Mouse (Mus musculus) stomach, postnatal 0 days (tissue): ENCODE measurements around the gene Dmrt2. TPM values are rescaled to one million over a fixed set of nuclear protein-coding genes. Genes with fewer than 3 reads are reported as not detected.

ENCODE experiments used
- ATAC-seq: fragments of 200-750 bp; cut with Nextera tagmentation; 2 replicates; pipeline ENCODE4 v1.8.0; 2017; ENCODE audit not compliant: low FRiP score, low TSS enrichment
- DNase-seq: peaks from one replicate; pipeline ENCODE4 v3.0.0-alpha.2; 2016; ENCODE audit warnings: low spot score
- H3K27ac ChIP-seq: fragments of 300-500 bp; sonication (generic); replicated peaks from 2 replicates; pipeline ENCODE4 v1.5.1; 2014; ENCODE audit warnings: mild to moderate bottlenecking, control low read depth
- H3K27me3 ChIP-seq: fragments of 300-500 bp; sonication (generic); 2 replicates; pipeline ENCODE4 v1.6.1; 2014; ENCODE audit warnings: low read length; ENCODE audit not compliant: control insufficient read depth, insufficient read depth
- H3K36me3 ChIP-seq: fragments of 300-500 bp; sonication (generic); 2 replicates; pipeline ENCODE4 v1.6.1; 2014; ENCODE audit warnings: low read length, mixed read lengths; ENCODE audit not compliant: control insufficient read depth, insufficient read depth
- H3K4me1 ChIP-seq: fragments of 300-500 bp; sonication (generic); replicated peaks from 2 replicates; pipeline ENCODE4 v1.6.1; 2014; ENCODE audit warnings: antibody characterized with exemption; ENCODE audit not compliant: control insufficient read depth, insufficient read depth
- H3K4me2 ChIP-seq: fragments of 300-500 bp; sonication (generic); replicated peaks from 2 replicates; pipeline ENCODE4 v1.6.1; 2014; ENCODE audit warnings: low read depth, mild to moderate bottlenecking, control low read depth, moderate library complexity
- H3K4me3 ChIP-seq: fragments of 300-500 bp; sonication (generic); 2 replicates; pipeline ENCODE4 v1.5.1; 2014; ENCODE audit warnings: low read depth, low read length, control low read depth
- H3K9ac ChIP-seq: fragments of 300-500 bp; sonication (generic); 2 replicates; pipeline ENCODE4 v1.6.1; 2014; ENCODE audit warnings: mild to moderate bottlenecking, low read length, control low read depth, mixed read lengths
- H3K9me3 ChIP-seq: fragments of 300-500 bp; sonication (generic); 2 replicates; pipeline ENCODE4 v1.6.1; 2016; ENCODE audit warnings: low read length; ENCODE audit not compliant: control insufficient read depth
- CTCF ChIP-seq: IDR thresholded peaks from 2 replicates; pipeline ENCODE4 v1.5.1; 2016; ENCODE audit warnings: antibody characterized with exemption, low read depth, mild to moderate bottlenecking, moderate library complexity
- EP300 ChIP-seq: optimal IDR thresholded peaks from 2 replicates; pipeline ENCODE3; 2016; ENCODE audit warnings: antibody characterized with exemption
- WGBS: fragments of 180-500 bp; shearing (Covaris S2); extraction: QIAGEN DNeasy Blood & Tissue Kit; methylation state at CpG from one replicate; pipeline ENCODE4 v1.1.7; 2014; 5-methylcytosine and 5-hydroxymethylcytosine counted together
- polyA plus RNA-seq: library from polyadenylated mRNA; unstranded; fragments of >200 nt; fragmentation: Nextera tagmentation; extraction: Ambion mirVana; gene quantifications from 2 replicates; pipeline ENCODE4 v1.2.1, GENCODE M21; 2015

Gene Dmrt2
- polyA plus RNA-seq, 1 experiment from 2014 or later: 1.2 TPM

DNA sequence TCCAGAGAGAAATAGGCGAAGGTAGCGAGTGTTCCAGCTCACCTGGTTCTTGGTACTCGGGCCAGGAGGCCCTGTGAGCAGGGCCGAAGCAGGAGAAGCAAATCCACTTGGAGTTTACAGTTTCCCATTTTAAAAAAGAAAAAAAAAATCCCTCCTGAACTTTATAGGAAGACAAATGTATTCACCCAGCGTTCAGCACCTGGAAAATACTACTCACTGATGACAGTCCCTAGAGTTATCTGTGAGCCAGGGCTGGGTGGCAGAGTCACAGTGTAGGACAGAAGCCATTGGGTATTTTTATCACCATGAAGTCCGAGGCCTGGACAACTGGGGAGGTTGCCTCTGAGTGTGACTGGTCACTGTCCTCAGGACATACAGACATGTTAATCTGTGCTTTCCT, 30.4 kb upstream of the Dmrt2 start:
- H3K27me3 ChIP-seq: no peaks in the 10 kb centered on the region
- no peak for DNase-seq
- TF ChIP-seq EP300 (no peak), CTCF (no peak)
- H3K4me2 ChIP-seq: no peak overlapping the region
- H3K36me3 ChIP-seq: no peaks in the 10 kb centered on the region
- no peaks in the 10 kb centered on the region for H3K9me3 ChIP-seq
- H3K4me1 ChIP-seq: no peaks in the 10 kb centered on the region
- no peak overlapping the region for H3K27ac ChIP-seq
- 79% methylated on average over 6 of the region's 6 CpGs for WGBS
- no peak overlapping the region for H3K4me3 ChIP-seq
- no peak for ATAC-seq
- H3K9ac ChIP-seq: no peak overlapping the region

DNA sequence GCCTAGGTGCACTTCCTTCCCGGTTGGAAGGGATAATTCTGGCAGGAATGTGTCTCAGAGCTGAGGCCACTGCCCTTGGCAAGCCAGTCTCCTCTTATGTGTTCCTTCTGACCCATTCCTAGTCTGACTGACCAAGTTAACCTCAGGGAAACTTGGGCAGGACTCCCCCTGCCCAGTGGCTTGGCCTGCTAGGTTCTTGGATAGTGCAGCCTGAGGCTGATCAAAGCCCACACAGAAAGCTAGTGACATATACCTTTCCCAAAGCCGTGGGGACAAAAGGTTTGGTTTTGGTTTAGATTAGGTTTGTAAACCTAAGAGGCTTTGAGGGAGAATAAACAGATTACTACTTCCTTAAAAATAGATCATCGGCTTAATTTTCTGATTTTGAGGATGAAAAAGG, 25.1 kb upstream of the Dmrt2 start:
- Histone ChIP-seq H3K4me3 (no peak overlapping the region), H3K9ac (no peak overlapping the region), H3K36me3 (no peaks in the 10 kb centered on the region), H3K27me3 (no peaks in the 10 kb centered on the region), H3K4me2 (no peak overlapping the region), H3K27ac (no peak overlapping the region), H3K9me3 (no peaks in the 10 kb centered on the region), H3K4me1 (no peaks in the 10 kb centered on the region)
- no peak for ATAC-seq
- WGBS: 57% methylated on average over 3 of the region's 3 CpGs
- TF ChIP-seq EP300: no peak
- no peak for TF ChIP-seq CTCF
- no peak for DNase-seq

DNA sequence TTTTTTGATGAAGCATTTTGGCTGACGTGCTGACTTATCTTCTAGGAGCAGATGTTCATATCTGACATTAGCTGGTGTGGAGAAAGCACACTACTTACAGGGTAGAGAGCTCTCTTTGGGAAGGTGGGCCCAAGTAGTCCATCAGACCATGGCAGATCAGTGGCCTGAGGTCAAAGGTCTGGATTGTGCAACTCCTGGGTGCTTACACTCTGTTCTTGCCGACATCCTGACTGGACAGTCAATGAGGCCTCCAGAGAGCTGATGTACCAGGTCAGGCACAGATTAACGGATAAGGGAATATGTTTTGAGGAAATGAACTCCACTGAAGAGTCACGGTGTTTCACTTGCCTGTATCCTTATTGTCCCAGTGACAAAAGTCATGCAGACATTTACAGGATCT, 23.5 kb upstream of the Dmrt2 start:
- Histone ChIP-seq H3K4me2 (no peak overlapping the region), H3K36me3 (no peaks in the 10 kb centered on the region), H3K9me3 (no peaks in the 10 kb centered on the region), H3K27me3 (no peaks in the 10 kb centered on the region), H3K27ac (no peak overlapping the region), H3K4me1 (no peaks in the 10 kb centered on the region), H3K9ac (no peak overlapping the region), H3K4me3 (no peak overlapping the region)
- WGBS: 63% methylated on average over 4 of the region's 4 CpGs
- no peak for ATAC-seq
- DNase-seq: no peak
- TF ChIP-seq EP300 (no peak), CTCF (no peak)

- no peak for TF ChIP-seq EP300
- TF ChIP-seq CTCF: no peak
- H3K27me3 ChIP-seq: no peaks in the 10 kb centered on the region
- no peaks in the 10 kb centered on the region for H3K4me1 ChIP-seq
- no peaks in the 10 kb centered on the region for H3K9me3 ChIP-seq
- H3K36me3 ChIP-seq: no peaks in the 10 kb centered on the region
- H3K4me3 ChIP-seq: no peak overlapping the region
- 58% methylated on average over 10 of the region's 10 CpGs for WGBS
- DNase-seq (no peak), ATAC-seq (no peak)
- no peak overlapping the region for H3K4me2 ChIP-seq
- no peak overlapping the region for H3K9ac ChIP-seq
- no peak overlapping the region for H3K27ac ChIP-seq
These were observed 21.7 kb upstream of the Dmrt2 start for GRCm38 (mm10) chr19:25650474-25650873.

DNA sequence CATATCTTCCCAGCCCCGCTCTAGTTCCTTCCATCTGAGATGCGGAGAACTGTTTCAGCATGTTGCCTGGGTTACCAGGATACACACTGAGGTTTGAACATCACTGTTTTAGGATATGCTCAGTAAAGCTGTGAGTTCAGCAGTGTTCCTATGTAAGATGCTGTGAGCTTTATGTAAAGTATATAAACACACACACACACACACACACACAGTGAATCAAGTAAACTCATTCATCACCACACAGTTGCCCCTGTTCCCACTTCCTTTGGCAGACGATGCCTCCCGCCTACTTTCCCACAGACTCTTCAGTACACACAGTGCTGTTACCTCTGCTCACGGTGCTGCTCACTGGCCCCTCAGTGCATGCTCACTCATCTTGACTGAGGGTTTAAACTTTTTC, 19.7 kb upstream of the Dmrt2 start:
- 61% methylated on average over 5 of the region's 5 CpGs for WGBS
- H3K4me1 ChIP-seq: no peaks in the 10 kb centered on the region
- ATAC-seq: no peak
- no peak for TF ChIP-seq EP300
- TF ChIP-seq CTCF: no peak
- no peaks in the 10 kb centered on the region for H3K9me3 ChIP-seq
- H3K27me3 ChIP-seq: no peaks in the 10 kb centered on the region
- no peak overlapping the region for H3K4me3 ChIP-seq
- no peaks in the 10 kb centered on the region for H3K36me3 ChIP-seq
- no peak overlapping the region for H3K9ac ChIP-seq
- no peak overlapping the region for H3K27ac ChIP-seq
- DNase-seq: no peak
- H3K4me2 ChIP-seq: no peak overlapping the region

DNA sequence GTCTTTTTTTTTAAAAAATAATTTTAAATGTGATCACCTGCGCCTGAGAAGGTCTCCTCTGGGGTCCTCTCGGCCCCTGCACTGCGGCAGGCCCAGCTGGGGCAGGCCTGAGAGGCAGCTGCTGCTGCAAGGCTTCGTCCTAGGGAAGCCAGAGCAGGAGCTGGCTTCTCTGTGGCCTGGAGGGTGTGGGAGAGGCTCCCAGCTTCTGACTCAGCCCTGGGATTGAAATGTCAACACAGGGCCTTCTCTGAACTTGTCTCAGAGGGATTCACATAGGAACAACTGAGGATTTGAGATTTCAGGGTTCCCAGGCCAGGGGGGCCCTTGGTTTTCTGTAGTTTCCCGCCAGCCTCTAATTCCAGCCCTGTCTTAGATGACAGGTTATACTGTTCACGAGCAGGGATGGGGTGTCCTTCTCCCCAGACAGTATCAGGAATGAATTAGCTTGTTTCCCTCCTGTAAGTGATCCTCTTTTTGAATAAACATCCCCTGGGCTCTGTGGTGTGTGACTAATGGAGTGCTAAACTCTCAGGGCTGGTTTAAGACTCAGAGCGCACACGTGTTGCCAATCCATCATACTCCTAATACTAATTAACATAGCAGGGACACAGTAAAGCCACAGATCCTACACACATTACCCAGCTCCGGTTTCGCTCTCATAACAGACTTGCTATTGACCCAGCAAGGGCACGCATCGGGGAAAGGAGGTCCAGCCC, 18.0 kb upstream of the Dmrt2 start:
- H3K4me2 ChIP-seq: no peak overlapping the region
- no peaks in the 10 kb centered on the region for H3K4me1 ChIP-seq
- H3K9me3 ChIP-seq: no peaks in the 10 kb centered on the region
- WGBS: 34% methylated on average over 12 of the region's 12 CpGs
- no peak overlapping the region for H3K27ac ChIP-seq
- DNase-seq (no peak), ATAC-seq (peak; percentile 65; the same call in 1 of the 2 replicates)
- no peak overlapping the region for H3K4me3 ChIP-seq
- H3K9ac ChIP-seq: no peak overlapping the region
- no peaks in the 10 kb centered on the region for H3K27me3 ChIP-seq
- TF ChIP-seq CTCF (no peak), EP300 (no peak)
- H3K36me3 ChIP-seq: no peaks in the 10 kb centered on the region
